Mouse (Mus musculus) left cerebral cortex, postnatal 10 days (tissue): ENCODE data around the gene Olfr223. TPM values are rescaled to one million over a fixed set of nuclear protein-coding genes. Genes with fewer than 3 reads are reported as not detected.
"Not testable (repeated sequence)": the region's sequence is repeated elsewhere in the genome, so short reads cannot be mapped to it uniquely, and the experiment has no call there.

Experiments
- DNase-seq, 2 experiments: peaks; one replicate each; pipeline ENCODE4 v3.0.0; 2021 to 2022; ENCODE audit warnings: low spot score in 2 of 2, mixed read lengths in 1 of 2; ENCODE audit errors: extremely low spot score in 1 of 2
- intact Hi-C: fragments of 180-260 bp; cut with DNase I; formaldehyde crosslinking; loops from one replicate; pipeline ENCODE4 v1.15.1; 2025
- total RNA-seq, 2 experiments: library from RNA; stranded (reverse); gene quantifications; 2 replicates each; pipeline ENCODE4 v1.2.3; 2021

Olfr223 gene
- total RNA-seq, 2 experiments from 2014 or later: not detected

- DNase-seq: no peak
- intact Hi-C loops: no loop called here
Measured at GRCm38 (mm10) chr11:59602287-59602686, 9.2 kb upstream of the Olfr223 start.

GRCm38 (mm10) chr11:59600872-59601271 is 7.8 kb upstream of the Olfr223 start:
- no peak for DNase-seq
- intact Hi-C loops: no loop called here

- no peak for DNase-seq
- intact Hi-C loops: no loop called here
Measured at GRCm38 (mm10) chr11:59599211-59599610, 6.1 kb upstream of the Olfr223 start.

- intact Hi-C loops: no loop called here
- no peak for DNase-seq
Measured at GRCm38 (mm10) chr11:59596950-59597349, 3.9 kb upstream of the Olfr223 start.

- DNase-seq: no peak
- intact Hi-C loops: no loop called here
Measured at GRCm38 (mm10) chr11:59596091-59596490, 3.0 kb upstream of the Olfr223 start.

- intact Hi-C loops: no loop called here
- no peak for DNase-seq
Measured at GRCm38 (mm10) chr11:59589496-59589895, 3.6 kb downstream of the Olfr223 start.

- intact Hi-C loops: no loop called here
Measured at GRCm38 (mm10) chr11:59584539-59584938, 8.6 kb downstream of the Olfr223 start.

GRCm38 (mm10) chr11:59576135-59576534 is 17.0 kb downstream of the Olfr223 start, which contains the start of gene Olfr222:
Gene Olfr222 (minus strand): TSS chr11:59576235.
- DNase-seq, intact Hi-C loops: not testable (repeated sequence)

More at GRCm38 (mm10) chr11:59584539-59584938, 8.6 kb downstream of the Olfr223 start:
- DNase-seq: no peak

- intact Hi-C loops: no loop called here
Measured at GRCm38 (mm10) chr11:59575726-59576125, 17.4 kb downstream of the Olfr223 start.

GRCm38 (mm10) chr11:59569306-59569705 is 23.8 kb downstream of the Olfr223 start:
- intact Hi-C loops: loop anchor here (5.0 kb wide), 1 partner anchor 42 kb away; the partner anchor contains the start of gene Zkscan17
- DNase-seq: no peak

More at GRCm38 (mm10) chr11:59575726-59576125, 17.4 kb downstream of the Olfr223 start:
- DNase-seq: no peak

GRCm38 (mm10) chr11:59562837-59563236 is 30.3 kb downstream of the Olfr223 start:
- intact Hi-C loops: no loop called here
- DNase-seq: no peak

GRCm38 (mm10) chr11:59562336-59562735 is 30.8 kb downstream of the Olfr223 start:
- no peak for DNase-seq
- intact Hi-C loops: no loop called here

GRCm38 (mm10) chr11:59560906-59561305 is 32.2 kb downstream of the Olfr223 start:
- no peak for DNase-seq
- intact Hi-C loops: no loop called here

- intact Hi-C loops: no loop called here
- no peak for DNase-seq
Measured at GRCm38 (mm10) chr11:59554535-59554934, 38.6 kb downstream of the Olfr223 start.

GRCm38 (mm10) chr11:59554127-59554526 is 39.0 kb downstream of the Olfr223 start:
- DNase-seq: no peak
- intact Hi-C loops: no loop called here

GRCm38 (mm10) chr11:59544005-59544404 is 49.1 kb downstream of the Olfr223 start:
- intact Hi-C loops: no loop called here
- no peak for DNase-seq

- intact Hi-C loops: no loop called here
- DNase-seq: no peak
Measured at GRCm38 (mm10) chr11:59543376-59543775, 49.7 kb downstream of the Olfr223 start.

- DNase-seq: no peak
- intact Hi-C loops: no loop called here
Measured at GRCm38 (mm10) chr11:59542442-59542841, 50.6 kb downstream of the Olfr223 start.

- no peak for DNase-seq
- intact Hi-C loops: no loop called here
Measured at GRCm38 (mm10) chr11:59541324-59541723, 51.8 kb downstream of the Olfr223 start, which contains the start of gene Nlrp3. Gene Nlrp3 (plus strand): TSS chr11:59541568.

GRCm38 (mm10) chr11:59540123-59540522 is 53.0 kb downstream of the Olfr223 start:
- intact Hi-C loops: no loop called here

More at GRCm38 (mm10) chr11:59540123-59540522, 53.0 kb downstream of the Olfr223 start:
- DNase-seq: no peak
